Comparison of ENCODE assay signal across 9 mouse cellular contexts in genomic region chr6:84385696-84386095, GRCm38 (mm10).
DNase-seq lines count a peak whose midpoint lies in the region; ATAC-seq and TF ChIP-seq lines count a peak whose summit lies in the region.
"Had no signal": no experiment of that assay in that cellular context is flagged by ENCODE, and none has a peak within 500 bp of the region (broad histone marks: within the 10 kb centered on the region; RNA-seq: fewer than 3 reads in every experiment).

No protein-coding gene starts in this region.

- peaks cover 7% of the 10 kb centered on the region; the same call in 1 of the 2 replicates for H3K4me1 ChIP-seq in hindbrain, embryonic 10.5 days (replicated peaks)
- H3K4me1 ChIP-seq in hindbrain, postnatal 0 days (ENCODE audit: insufficient read depth, low read length) = no peaks in the 10 kb centered on the region
- peaks cover 11% of the 10 kb centered on the region for H3K4me1 ChIP-seq in embryonic facial prominence, embryonic 10.5 days
- H3K4me1 ChIP-seq in liver, embryonic 13.5 days (replicated peaks) = peaks cover 14% of the 10 kb centered on the region
- H3K4me1 ChIP-seq in hindbrain, embryonic 12.5 days = no peaks in the 10 kb centered on the region

- no peak for DNase-seq in hindbrain, embryonic 10.5 days (ENCODE audit: low spot score)
- DNase-seq in hindbrain, postnatal 0 days (ENCODE audit: low spot score) = no peak
- peak; percentile 36 for DNase-seq in embryonic facial prominence, embryonic 10.5 days (ENCODE audit: low spot score)
- peak; percentile 62 to 63 for DNase-seq in heart, postnatal 10 days
- peak; percentile 22 for DNase-seq in liver, embryonic 13.5 days
- DNase-seq in spleen, postnatal 14 days (ENCODE audit: low spot score in 2 of 2) = peak; percentile 10 to 42
- no peak for DNase-seq in right cerebral cortex, adult 2 months (ENCODE audit: low spot score in 2 of 2)

- intact Hi-C loops in heart, postnatal 10 days (cut with DNase I) = no loop called here

- no peak overlapping the region for H3K9ac ChIP-seq in hindbrain, postnatal 0 days (replicated peaks; ENCODE audit: low read length)
- H3K9ac ChIP-seq in liver, embryonic 13.5 days = no peak overlapping the region
- H3K9ac ChIP-seq in hindbrain, embryonic 12.5 days = no peak overlapping the region

- H3K36me3 ChIP-seq in hindbrain, embryonic 10.5 days = no peaks in the 10 kb centered on the region
- H3K36me3 ChIP-seq in hindbrain, postnatal 0 days (ENCODE audit: insufficient read depth, low read length) = no peaks in the 10 kb centered on the region
- no peaks in the 10 kb centered on the region for H3K36me3 ChIP-seq in embryonic facial prominence, embryonic 10.5 days (replicated peaks)
- H3K36me3 ChIP-seq in liver, embryonic 13.5 days = no peaks in the 10 kb centered on the region
- H3K36me3 ChIP-seq in hindbrain, embryonic 12.5 days = no peaks in the 10 kb centered on the region

- ATAC-seq in hindbrain, postnatal 0 days = no peak
- peak; percentile 80 for ATAC-seq in liver, embryonic 13.5 days (ENCODE audit: low read depth)
- ATAC-seq in hindbrain, embryonic 12.5 days (ENCODE audit: low FRiP score) = no peak

- TF ChIP-seq CTCF in hindbrain, postnatal 0 days (IDR thresholded peaks at IDR 0.05; ENCODE audit: low read depth) = no peak

- H3K9me3 ChIP-seq in hindbrain, embryonic 10.5 days = no peaks in the 10 kb centered on the region
- H3K9me3 ChIP-seq in hindbrain, postnatal 0 days (ENCODE audit: low read length) = no peaks in the 10 kb centered on the region
- no peaks in the 10 kb centered on the region for H3K9me3 ChIP-seq in embryonic facial prominence, embryonic 10.5 days
- H3K9me3 ChIP-seq in liver, embryonic 13.5 days (replicated peaks) = no peaks in the 10 kb centered on the region
- H3K9me3 ChIP-seq in hindbrain, embryonic 12.5 days (replicated peaks) = no peaks in the 10 kb centered on the region
- H3K9me3 ChIP-seq: megakaryocyte, embryonic 14.5 days had no signal

- no peak overlapping the region for H3K4me2 ChIP-seq in hindbrain, postnatal 0 days (ENCODE audit: low read depth, low read length)
- H3K4me2 ChIP-seq in liver, embryonic 13.5 days = no peak overlapping the region
- no peak overlapping the region for H3K4me2 ChIP-seq in hindbrain, embryonic 12.5 days (replicated peaks)

- H3K4me3 ChIP-seq in hindbrain, embryonic 10.5 days = no peak overlapping the region
- no peak overlapping the region for H3K4me3 ChIP-seq in hindbrain, postnatal 0 days (ENCODE audit: low read length)
- no peak overlapping the region for H3K4me3 ChIP-seq in embryonic facial prominence, embryonic 10.5 days
- H3K4me3 ChIP-seq in liver, embryonic 13.5 days (replicated peaks) = no peak overlapping the region
- H3K4me3 ChIP-seq in hindbrain, embryonic 12.5 days = no peak overlapping the region
- H3K4me3 ChIP-seq: megakaryocyte, embryonic 14.5 days had no signal

- 52% methylated on average over 10 of the region's 10 CpGs for WGBS in hindbrain, embryonic 10.5 days
- 46% methylated on average over 10 of the region's 10 CpGs for WGBS in hindbrain, postnatal 0 days
- WGBS in embryonic facial prominence, embryonic 10.5 days = 31% methylated on average over 10 of the region's 10 CpGs
- 15% methylated on average over 10 of the region's 10 CpGs for WGBS in liver, embryonic 13.5 days (ENCODE audit: insufficient replicate concordance)
- 43% methylated on average over 10 of the region's 10 CpGs for WGBS in hindbrain, embryonic 12.5 days

- H3K27me3 ChIP-seq in hindbrain, embryonic 10.5 days (ENCODE audit: insufficient read depth, poor library complexity, severe bottlenecking) = peaks cover 4% of the 10 kb centered on the region
- no peaks in the 10 kb centered on the region for H3K27me3 ChIP-seq in hindbrain, postnatal 0 days (ENCODE audit: insufficient read depth, low read length)
- H3K27me3 ChIP-seq in embryonic facial prominence, embryonic 10.5 days (replicated peaks; ENCODE audit: low read depth, poor library complexity, severe bottlenecking) = peaks cover 25% of the 10 kb centered on the region
- no peaks in the 10 kb centered on the region for H3K27me3 ChIP-seq in liver, embryonic 13.5 days
- H3K27me3 ChIP-seq in hindbrain, embryonic 12.5 days = no peaks in the 10 kb centered on the region; the same call in 1 of the 2 replicates

- H3K27ac ChIP-seq in hindbrain, embryonic 10.5 days = peak overlapping the region; percentile 29; the same call in 1 of the 2 replicates
- H3K27ac ChIP-seq in hindbrain, postnatal 0 days = no peak overlapping the region
- no peak overlapping the region for H3K27ac ChIP-seq in embryonic facial prominence, embryonic 10.5 days (replicated peaks)
- H3K27ac ChIP-seq in liver, embryonic 13.5 days = no peak overlapping the region
- no peak overlapping the region for H3K27ac ChIP-seq in hindbrain, embryonic 12.5 days

Comparison
In these comparisons a context has a peak if more than half of its experiments do, and no peak if none do; other contexts are left out.
1. DNase-seq: peak in embryonic facial prominence, embryonic 10.5 days (single experiment), heart, postnatal 10 days (2 of 2), liver, embryonic 13.5 days (single experiment) and spleen, postnatal 14 days (2 of 2); none in hindbrain, embryonic 10.5 days (single experiment), hindbrain, postnatal 0 days (single experiment) and right cerebral cortex, adult 2 months (0 of 2).